Comparison of ENCODE assay signal across 8 mouse cellular contexts in the genomic region with DNA sequence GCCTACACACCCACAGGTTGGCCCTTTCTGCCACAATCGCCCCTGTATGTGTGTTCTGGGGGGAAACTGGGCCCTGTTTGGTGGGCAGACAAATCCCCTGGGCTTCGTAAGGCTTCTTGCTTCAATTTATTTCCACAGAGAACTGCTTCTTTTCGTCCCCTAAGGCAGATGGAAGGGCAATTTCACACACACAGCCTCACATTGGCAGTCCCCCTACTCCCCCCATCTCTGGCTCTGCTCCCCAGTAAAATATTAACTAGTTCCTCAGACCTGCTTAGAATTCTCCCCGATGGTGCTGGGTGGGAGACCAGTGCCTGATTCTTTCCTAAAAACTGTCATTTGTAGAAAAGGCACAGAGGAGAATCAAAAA. TPM values are rescaled to one million over a fixed set of nuclear protein-coding genes. Genes with fewer than 3 reads are reported as not detected.
DNase-seq lines count a peak whose midpoint lies in the region; ATAC-seq and TF ChIP-seq lines count a peak whose summit lies in the region.

No protein-coding gene starts in this region.

- H3K4me3 ChIP-seq in heart, embryonic 10.5 days, result peak overlapping the region; percentile 56
- H3K4me3 ChIP-seq in bone marrow macrophage, adult 2 months (ENCODE audit: insufficient read depth, low read length), result no peak overlapping the region
- H3K4me3 ChIP-seq in intestine, embryonic 15.5 days (replicated peaks), result no peak overlapping the region
- H3K4me3 ChIP-seq in midbrain, embryonic 10.5 days, result peak overlapping the region; percentile 53; the same call in 1 of the 2 replicates

- peak overlapping the region; percentile 99 for H3K27ac ChIP-seq in heart, embryonic 10.5 days
- H3K27ac ChIP-seq in bone marrow macrophage, adult 2 months (ENCODE audit: insufficient read depth, low read depth, low read length), result peak overlapping the region; percentile 100
- H3K27ac ChIP-seq in intestine, embryonic 15.5 days, result peak overlapping the region; percentile 100
- peak overlapping the region; percentile 100 for H3K27ac ChIP-seq in midbrain, embryonic 10.5 days (replicated peaks)

- H3K4me1 ChIP-seq in heart, embryonic 10.5 days, result peaks cover 99% of the 10 kb centered on the region
- peaks cover 51% of the 10 kb centered on the region for H3K4me1 ChIP-seq in bone marrow macrophage, adult 2 months (ENCODE audit: control insufficient read depth, insufficient read depth, low read length)
- H3K4me1 ChIP-seq in intestine, embryonic 15.5 days (replicated peaks), result peaks cover 77% of the 10 kb centered on the region
- peaks cover 98% of the 10 kb centered on the region for H3K4me1 ChIP-seq in midbrain, embryonic 10.5 days

- intact Hi-C loops in heart, postnatal 25 days (cut with DNase I), result no loop called here

- TF ChIP-seq POLR2A in bone marrow macrophage, adult 2 months (IDR thresholded peaks at IDR 0.05; ENCODE audit: borderline replicate concordance, low read depth, low read length), result 0 out of 2 replicates have a peak, but pooled peaks have one; percentile 3

- ATAC-seq in intestine, embryonic 15.5 days, result no peak

- no peaks in the 10 kb centered on the region for H3K36me3 ChIP-seq in heart, embryonic 10.5 days
- H3K36me3 ChIP-seq in intestine, embryonic 15.5 days, result no peaks in the 10 kb centered on the region
- H3K36me3 ChIP-seq in midbrain, embryonic 10.5 days, result no peaks in the 10 kb centered on the region

- peak overlapping the region; percentile 60 for H3K9ac ChIP-seq in intestine, embryonic 15.5 days

- WGBS in heart, embryonic 10.5 days, result 36% methylated on average over 4 of the region's 4 CpGs
- WGBS in intestine, embryonic 15.5 days, result 18% methylated on average over 4 of the region's 4 CpGs
- 20% methylated on average over 4 of the region's 4 CpGs for WGBS in midbrain, embryonic 10.5 days

- H3K27me3 ChIP-seq in heart, embryonic 10.5 days (ENCODE audit: insufficient read depth, poor library complexity, severe bottlenecking), result no peaks in the 10 kb centered on the region
- no peaks in the 10 kb centered on the region for H3K27me3 ChIP-seq in intestine, embryonic 15.5 days (replicated peaks)
- no peaks in the 10 kb centered on the region for H3K27me3 ChIP-seq in midbrain, embryonic 10.5 days (ENCODE audit: low read depth, poor library complexity, severe bottlenecking)

- no peak for DNase-seq in heart, embryonic 10.5 days (ENCODE audit: low spot score)
- no peak for DNase-seq in heart, postnatal 25 days (ENCODE audit: low spot score)
- no peak for DNase-seq in midbrain, embryonic 10.5 days (ENCODE audit: low spot score)
- DNase-seq in layer of hippocampus, postnatal 10 days (ENCODE audit: low spot score in 2 of 2), result no peak
- no peak for DNase-seq in right cerebral cortex, postnatal 36 days (ENCODE audit: low spot score in 2 of 2)
- DNase-seq in spleen, adult 12 weeks (ENCODE audit: low spot score), result no peak

- no peaks in the 10 kb centered on the region for H3K9me3 ChIP-seq in heart, embryonic 10.5 days
- H3K9me3 ChIP-seq in intestine, embryonic 15.5 days, result no peaks in the 10 kb centered on the region
- H3K9me3 ChIP-seq in midbrain, embryonic 10.5 days (replicated peaks), result no peaks in the 10 kb centered on the region

- TF ChIP-seq CTCF in bone marrow macrophage, adult 2 months (IDR thresholded peaks at IDR 0.05; ENCODE audit: low read depth, low read length), result no peak

- peak overlapping the region; percentile 82; the same call in 1 of the 2 replicates for H3K4me2 ChIP-seq in intestine, embryonic 15.5 days (replicated peaks)

RNA-seq across cellular contexts. Expression of a gene that starts 12.9 kb away (rescaled TPM):
- 57.1 and 58.5 TPM in 2 replicates for polyA plus RNA-seq in heart, embryonic 10.5 days (2016; fragmentation: Nextera tagmentation; extraction: Ambion mirVana)
- total RNA-seq in heart, postnatal 25 days (2021), result 10 to 100 TPM; 44.5 to 48.7 TPM
- polyA plus RNA-seq in bone marrow macrophage, adult 2 months (2012; ENCODE audit: insufficient read depth, insufficient read length, missing spikeins), result 97.8 and 99.5 TPM in 2 replicates
- 64.7 and 66.2 TPM in 2 replicates for polyA plus RNA-seq in intestine, embryonic 15.5 days (2015; fragmentation: Nextera tagmentation; extraction: Ambion mirVana)
- 61.4 and 63.3 TPM in 2 replicates for polyA plus RNA-seq in midbrain, embryonic 10.5 days (2016; fragmentation: Nextera tagmentation; extraction: Ambion mirVana)
- total RNA-seq in layer of hippocampus, postnatal 10 days (2021), result 100 to 1,000 TPM; 112 to 116 TPM

Comparison
In these comparisons a context has a peak if more than half of its experiments do, and no peak if none do; other contexts are left out.
1. H3K4me3 ChIP-seq: peak in heart, embryonic 10.5 days (single experiment) and midbrain, embryonic 10.5 days (single experiment); none in bone marrow macrophage, adult 2 months (single experiment) and intestine, embryonic 15.5 days (single experiment).
2. Peak in every context shown above with its lines, with median percentiles within 50 percentile points of each other: H3K27ac ChIP-seq.